Mouse (Mus musculus) G1E (cell line): Measurements from ENCODE around the gene Tpcn2. TPM values are rescaled to one million over a fixed set of nuclear protein-coding genes. Genes with fewer than 3 reads are reported as not detected.

Experiments used
- ATAC-seq: 2 replicates; pipeline ENCODE4 v1.8.0; 2016; ENCODE audit warnings: mild to moderate bottlenecking; ENCODE audit not compliant: insufficient number of reproducible peaks, poor library complexity, low FRiP score, severe bottlenecking; ENCODE audit errors: extremely low read depth
- DNase-seq: peaks from one replicate; pipeline ENCODE4 v3.0.0; 2012; ENCODE audit warnings: low spot score
- H3K27me3 ChIP-seq: 2 replicates; pipeline ENCODE4 v1.6.1; 2012; ENCODE audit warnings: mild to moderate bottlenecking, low read length, inconsistent platforms; ENCODE audit not compliant: insufficient read depth
- H3K36me3 ChIP-seq: replicated peaks from 2 replicates; pipeline ENCODE3; 2012; ENCODE audit warnings: mild to moderate bottlenecking, inconsistent platforms
- H3K4me1 ChIP-seq: 2 replicates; pipeline ENCODE4 v1.6.1; 2012; ENCODE audit warnings: low read depth, low read length, inconsistent platforms, mixed read lengths; ENCODE audit not compliant: insufficient read depth
- H3K4me3 ChIP-seq: 2 replicates; pipeline ENCODE4 v1.5.1; 2012; ENCODE audit warnings: low read depth, mild to moderate bottlenecking, inconsistent platforms, low read length, moderate library complexity, mixed read lengths
- H3K9me3 ChIP-seq: replicated peaks from 2 replicates; pipeline ENCODE4 v1.6.1; 2012; ENCODE audit warnings: inconsistent platforms
- CTCF ChIP-seq: IDR thresholded peaks from 2 replicates; pipeline ENCODE4 v1.5.1; 2012; ENCODE audit warnings: low read depth, low read length, inconsistent platforms, mixed read lengths
- GATA1 ChIP-seq: IDR thresholded peaks from 2 replicates; pipeline ENCODE4 v1.6.1; 2012; ENCODE audit warnings: borderline replicate concordance, low read length, inconsistent platforms, mixed read lengths
- GATA2 ChIP-seq: IDR thresholded peaks from 2 replicates; pipeline ENCODE4 v1.6.1; 2012; ENCODE audit warnings: low read depth, low read length, inconsistent platforms, borderline replicate concordance
- POLR2AphosphoS5 ChIP-seq: IDR thresholded peaks from 2 replicates; pipeline ENCODE4 v1.6.1; 2012; ENCODE audit warnings: low read depth, low read length, inconsistent platforms; ENCODE audit not compliant: insufficient replicate concordance
- TAL1 ChIP-seq: conservative IDR thresholded peaks from 2 replicates; pipeline ENCODE4 v1.6.1; 2012; ENCODE audit warnings: low read depth, low read length, inconsistent platforms, mixed read lengths
- polyA plus RNA-seq: library from polyadenylated mRNA; stranded (reverse); fragments of >175 nt; gene quantifications from 2 replicates; pipeline ENCODE4 v1.2.3, GENCODE M21; 2012
- total RNA-seq, 2 experiments: library from RNA; stranded (forward) in 1 of 2; stranded (reverse) in 1 of 2; fragments of 200-1000 nt in 1 of 2; fragments of >200 nt in 1 of 2; fragmentation: Nextera tagmentation in 1 of 2; gene quantifications; 2 replicates each; pipeline ENCODE4 v1.2.3; 2014 to 2017

The Tpcn2 gene
- total and polyA plus RNA-seq, 3 experiments: 2.4 to 6.9 (median 4.2) TPM

- DNase-seq (no peak), ATAC-seq (no peak)
- Histone ChIP-seq H3K27me3 (peaks cover 20% of the 10 kb centered on the region), H3K4me1 (peaks cover 4% of the 10 kb centered on the region; the same call in 1 of the 2 replicates), H3K4me3 (no peak within 1 kb of the TSS), H3K36me3 (no peaks in the 10 kb centered on the region), H3K9me3 (no peaks in the 10 kb centered on the region)
- TF ChIP-seq CTCF: no peak
- no peak for TF ChIP-seq GATA2
- TF ChIP-seq TAL1: no peak
- no peak for TF ChIP-seq GATA1
- no peak for TF ChIP-seq POLR2AphosphoS5
These were observed 16.7 kb upstream of the Tpcn2 start, which contains the start of gene Mrgprf for GRCm38 (mm10) chr7:145300321-145301007. Gene Mrgprf, plus strand, starts transcription at chr7:145300828.

- Histone ChIP-seq H3K36me3 (no peaks in the 10 kb centered on the region), H3K4me3 (no peak overlapping the region), H3K27me3 (peaks cover 19% of the 10 kb centered on the region), H3K9me3 (no peaks in the 10 kb centered on the region), H3K4me1 (peaks cover 4% of the 10 kb centered on the region; the same call in 1 of the 2 replicates)
- ATAC-seq (no peak), DNase-seq (no peak)
- TF ChIP-seq GATA1 (no peak), CTCF (no peak)
These were observed 15.9 kb upstream of the Tpcn2 start for GRCm38 (mm10) chr7:145299562-145300320.

- Histone ChIP-seq H3K9me3 (no peaks in the 10 kb centered on the region), H3K27me3 (peaks cover 20% of the 10 kb centered on the region), H3K4me3 (no peak overlapping the region), H3K4me1 (peaks cover 4% of the 10 kb centered on the region; the same call in 1 of the 2 replicates), H3K36me3 (no peaks in the 10 kb centered on the region)
- ATAC-seq (no peak), DNase-seq (no peak)
- TF ChIP-seq TAL1 (no peak), GATA1 (no peak), CTCF (no peak), POLR2AphosphoS5 (no peak), GATA2 (no peak)
These were observed 15.1 kb upstream of the Tpcn2 start for GRCm38 (mm10) chr7:145298666-145299490.

- Histone ChIP-seq H3K9me3 (no peaks in the 10 kb centered on the region), H3K4me3 (no peak overlapping the region), H3K4me1 (no peaks in the 10 kb centered on the region), H3K27me3 (peaks cover 17% of the 10 kb centered on the region), H3K36me3 (no peaks in the 10 kb centered on the region)
- ATAC-seq (no peak), DNase-seq (no peak)
- peak; percentile 49 for TF ChIP-seq CTCF
- TF ChIP-seq GATA1: no peak
These were observed 10.0 kb upstream of the Tpcn2 start for GRCm38 (mm10) chr7:145293859-145294258.

GRCm38 (mm10) chr7:145292726-145293125, 8.9 kb upstream of the Tpcn2 start:
- H3K9me3 ChIP-seq: no peaks in the 10 kb centered on the region
- no peak overlapping the region for H3K4me3 ChIP-seq
- TF ChIP-seq GATA2 (no peak), GATA1 (no peak), POLR2AphosphoS5 (no peak), CTCF (no peak), TAL1 (no peak)
- ATAC-seq (no peak), DNase-seq (no peak)
- H3K36me3 ChIP-seq: no peaks in the 10 kb centered on the region
- H3K27me3 ChIP-seq: peaks cover 18% of the 10 kb centered on the region
- no peaks in the 10 kb centered on the region for H3K4me1 ChIP-seq

GRCm38 (mm10) chr7:145291847-145292246, 8.0 kb upstream of the Tpcn2 start:
- peaks cover 27% of the 10 kb centered on the region for H3K27me3 ChIP-seq
- TF ChIP-seq CTCF: no peak
- TF ChIP-seq TAL1: no peak
- TF ChIP-seq GATA1: no peak
- no peak for TF ChIP-seq GATA2
- no peak for TF ChIP-seq POLR2AphosphoS5
- no peak overlapping the region for H3K4me3 ChIP-seq
- ATAC-seq: no peak
- no peaks in the 10 kb centered on the region for H3K9me3 ChIP-seq
- no peaks in the 10 kb centered on the region for H3K36me3 ChIP-seq
- no peak for DNase-seq
- H3K4me1 ChIP-seq: no peaks in the 10 kb centered on the region
